Mouse (Mus musculus): ENCODE data around the gene Nav2. TPM values are rescaled to one million over a fixed set of nuclear protein-coding genes. Genes with fewer than 3 reads are reported as not detected.

The Nav2 gene
- polyA plus RNA-seq, 1 experiment from 2014 or later: 26.2 TPM

GRCm38 (mm10) chr7:49390829-49391228 is 482.3 kb downstream of the Nav2 start:
- no peak overlapping the region for H3K27ac ChIP-seq
- H3K9ac ChIP-seq: no peak overlapping the region
- no peaks in the 10 kb centered on the region for H3K9me3 ChIP-seq
- no peak for ATAC-seq (replicated peaks)
- no peaks in the 10 kb centered on the region for H3K27me3 ChIP-seq (replicated peaks)
- no peaks in the 10 kb centered on the region for H3K36me3 ChIP-seq (replicated peaks)
- 70% methylated on average over 9 of the region's 9 CpGs for WGBS
- H3K4me2 ChIP-seq: no peak overlapping the region
- no peak overlapping the region for H3K4me3 ChIP-seq
- peaks cover 25% of the 10 kb centered on the region for H3K4me1 ChIP-seq

- Histone ChIP-seq H3K4me2 (no peak overlapping the region), H3K36me3 (replicated peaks) (no peaks in the 10 kb centered on the region), H3K27me3 (replicated peaks) (no peaks in the 10 kb centered on the region), H3K9ac (no peak overlapping the region), H3K9me3 (no peaks in the 10 kb centered on the region), H3K27ac (peak overlapping the region; percentile 72), H3K4me1 (peaks cover 35% of the 10 kb centered on the region), H3K4me3 (no peak overlapping the region)
- 25% methylated on average over 3 of the region's 3 CpGs for WGBS
- peak; percentile 52 for ATAC-seq (replicated peaks)
These were observed 483.7 kb downstream of the Nav2 start for GRCm38 (mm10) chr7:49392180-49392579.

GRCm38 (mm10) chr7:49392834-49393233 is 484.3 kb downstream of the Nav2 start:
- Histone ChIP-seq H3K9me3 (no peaks in the 10 kb centered on the region), H3K9ac (no peak overlapping the region), H3K4me1 (peaks cover 39% of the 10 kb centered on the region), H3K4me3 (no peak overlapping the region), H3K27me3 (replicated peaks) (no peaks in the 10 kb centered on the region), H3K36me3 (replicated peaks) (no peaks in the 10 kb centered on the region), H3K27ac (peak overlapping the region; percentile 72), H3K4me2 (no peak overlapping the region)
- peak; percentile 16 for ATAC-seq (replicated peaks)
- 67% methylated on average over 3 of the region's 3 CpGs for WGBS

GRCm38 (mm10) chr7:49393857-49394256 is 485.3 kb downstream of the Nav2 start:
- peak overlapping the region; percentile 72; the same call in 1 of the 2 replicates for H3K27ac ChIP-seq
- H3K27me3 ChIP-seq (replicated peaks): no peaks in the 10 kb centered on the region
- no peak for ATAC-seq (replicated peaks)
- no peak overlapping the region for H3K4me2 ChIP-seq
- H3K36me3 ChIP-seq (replicated peaks): no peaks in the 10 kb centered on the region
- no peaks in the 10 kb centered on the region for H3K9me3 ChIP-seq
- peaks cover 39% of the 10 kb centered on the region for H3K4me1 ChIP-seq
- 88% methylated on average over 7 of the region's 7 CpGs for WGBS
- no peak overlapping the region for H3K4me3 ChIP-seq
- H3K9ac ChIP-seq: no peak overlapping the region

GRCm38 (mm10) chr7:49396202-49396601 is 487.7 kb downstream of the Nav2 start:
- Histone ChIP-seq H3K4me2 (no peak overlapping the region), H3K9ac (no peak overlapping the region), H3K27me3 (replicated peaks) (no peaks in the 10 kb centered on the region), H3K9me3 (no peaks in the 10 kb centered on the region), H3K4me3 (no peak overlapping the region), H3K27ac (no peak overlapping the region), H3K4me1 (peaks cover 39% of the 10 kb centered on the region), H3K36me3 (replicated peaks) (no peaks in the 10 kb centered on the region)
- ATAC-seq (replicated peaks): no peak
- WGBS: 76% methylated on average over 1 of the region's 1 CpGs

- H3K4me1 ChIP-seq: peaks cover 30% of the 10 kb centered on the region
- no peak overlapping the region for H3K4me2 ChIP-seq
- no peak for ATAC-seq (replicated peaks)
- no peak overlapping the region for H3K27ac ChIP-seq
- WGBS: 71% methylated on average over 17 of the region's 17 CpGs
- no peaks in the 10 kb centered on the region for H3K27me3 ChIP-seq (replicated peaks)
- H3K9ac ChIP-seq: no peak overlapping the region; the same call in 1 of the 2 replicates
- H3K9me3 ChIP-seq: no peaks in the 10 kb centered on the region
- H3K36me3 ChIP-seq (replicated peaks): no peaks in the 10 kb centered on the region
- no peak overlapping the region for H3K4me3 ChIP-seq
These were observed 489.0 kb downstream of the Nav2 start for GRCm38 (mm10) chr7:49397441-49398003.

GRCm38 (mm10) chr7:49398020-49398516 is 489.6 kb downstream of the Nav2 start:
- Histone ChIP-seq H3K9me3 (no peaks in the 10 kb centered on the region), H3K4me1 (peaks cover 25% of the 10 kb centered on the region), H3K9ac (no peak overlapping the region), H3K27ac (no peak overlapping the region), H3K4me2 (no peak overlapping the region), H3K36me3 (replicated peaks) (no peaks in the 10 kb centered on the region), H3K27me3 (replicated peaks) (no peaks in the 10 kb centered on the region), H3K4me3 (no peak overlapping the region)
- WGBS: 85% methylated on average over 7 of the region's 7 CpGs
- ATAC-seq (replicated peaks): no peak

GRCm38 (mm10) chr7:49399314-49399713 is 490.8 kb downstream of the Nav2 start:
- peak; percentile 48 for ATAC-seq (replicated peaks)
- Histone ChIP-seq H3K27me3 (replicated peaks) (no peaks in the 10 kb centered on the region), H3K9me3 (no peaks in the 10 kb centered on the region), H3K4me3 (no peak overlapping the region), H3K27ac (no peak overlapping the region), H3K36me3 (replicated peaks) (no peaks in the 10 kb centered on the region), H3K4me1 (peaks cover 14% of the 10 kb centered on the region), H3K9ac (no peak overlapping the region), H3K4me2 (no peak overlapping the region)
- 48% methylated on average over 2 of the region's 2 CpGs for WGBS

- Histone ChIP-seq H3K9ac (no peak overlapping the region), H3K27me3 (replicated peaks) (no peaks in the 10 kb centered on the region), H3K9me3 (no peaks in the 10 kb centered on the region), H3K27ac (no peak overlapping the region), H3K4me3 (no peak overlapping the region), H3K36me3 (replicated peaks) (no peaks in the 10 kb centered on the region), H3K4me2 (no peak overlapping the region), H3K4me1 (peaks cover 14% of the 10 kb centered on the region)
- ATAC-seq (replicated peaks): 0 out of 2 replicates have a peak, but pooled peaks have one; percentile 15
- 92% methylated on average over 19 of the region's 19 CpGs for WGBS
These were observed 491.9 kb downstream of the Nav2 start for GRCm38 (mm10) chr7:49400463-49400862.

- ATAC-seq (replicated peaks): no peak
- no peaks in the 10 kb centered on the region for H3K36me3 ChIP-seq (replicated peaks)
- no peaks in the 10 kb centered on the region for H3K9me3 ChIP-seq
- H3K4me2 ChIP-seq: no peak overlapping the region
- H3K4me1 ChIP-seq: peaks cover 7% of the 10 kb centered on the region
- H3K27ac ChIP-seq: no peak overlapping the region
- 92% methylated on average over 5 of the region's 5 CpGs for WGBS
- H3K4me3 ChIP-seq: no peak overlapping the region
- H3K9ac ChIP-seq: no peak overlapping the region
- H3K27me3 ChIP-seq (replicated peaks): no peaks in the 10 kb centered on the region
These were observed 494.0 kb downstream of the Nav2 start for GRCm38 (mm10) chr7:49402526-49402925.

- Histone ChIP-seq H3K36me3 (replicated peaks) (no peaks in the 10 kb centered on the region), H3K27ac (no peak overlapping the region), H3K27me3 (replicated peaks) (no peaks in the 10 kb centered on the region), H3K9me3 (no peaks in the 10 kb centered on the region), H3K9ac (no peak overlapping the region), H3K4me2 (no peak overlapping the region), H3K4me1 (peaks cover 22% of the 10 kb centered on the region), H3K4me3 (no peak overlapping the region)
- no peak for ATAC-seq (replicated peaks)
- 80% methylated on average over 9 of the region's 9 CpGs for WGBS
These were observed 499.2 kb downstream of the Nav2 start for GRCm38 (mm10) chr7:49407688-49408087.

GRCm38 (mm10) chr7:49408625-49409024 is 500.1 kb downstream of the Nav2 start:
- H3K4me1 ChIP-seq: peaks cover 22% of the 10 kb centered on the region
- H3K27me3 ChIP-seq (replicated peaks): no peaks in the 10 kb centered on the region
- ATAC-seq (replicated peaks): no peak
- H3K4me3 ChIP-seq: no peak overlapping the region
- H3K4me2 ChIP-seq: no peak overlapping the region
- H3K9ac ChIP-seq: no peak overlapping the region
- no peaks in the 10 kb centered on the region for H3K36me3 ChIP-seq (replicated peaks)
- no peak overlapping the region for H3K27ac ChIP-seq
- 80% methylated on average over 7 of the region's 7 CpGs for WGBS
- no peaks in the 10 kb centered on the region for H3K9me3 ChIP-seq

- 71% methylated on average over 3 of the region's 3 CpGs for WGBS
- ATAC-seq (replicated peaks): no peak
These were observed 500.7 kb downstream of the Nav2 start for GRCm38 (mm10) chr7:49409265-49409664.

More at GRCm38 (mm10) chr7:49409265-49409664, 500.7 kb downstream of the Nav2 start:
- Histone ChIP-seq H3K27me3 (replicated peaks) (no peaks in the 10 kb centered on the region), H3K9ac (no peak overlapping the region), H3K4me3 (no peak overlapping the region), H3K4me1 (peaks cover 22% of the 10 kb centered on the region), H3K27ac (no peak overlapping the region), H3K4me2 (no peak overlapping the region), H3K36me3 (replicated peaks) (no peaks in the 10 kb centered on the region), H3K9me3 (no peaks in the 10 kb centered on the region)
